Mouse (Mus musculus) spleen, adult 18-20 months (tissue): ENCODE data around the gene Sept9.

Experiments
- DNase-seq, 2 experiments: peaks; one replicate each; pipeline ENCODE4 v3.0.0; 2022; ENCODE audit warnings: mixed read lengths in 2 of 2

The Sept9 gene

GRCm38 (mm10) chr11:117199282-117200175 is at the start of gene Sept9:
Gene Sept9 (plus strand): TSS chr11:117199661.
- DNase-seq = peak in 1 of 2 experiments; percentile 6

DNA sequence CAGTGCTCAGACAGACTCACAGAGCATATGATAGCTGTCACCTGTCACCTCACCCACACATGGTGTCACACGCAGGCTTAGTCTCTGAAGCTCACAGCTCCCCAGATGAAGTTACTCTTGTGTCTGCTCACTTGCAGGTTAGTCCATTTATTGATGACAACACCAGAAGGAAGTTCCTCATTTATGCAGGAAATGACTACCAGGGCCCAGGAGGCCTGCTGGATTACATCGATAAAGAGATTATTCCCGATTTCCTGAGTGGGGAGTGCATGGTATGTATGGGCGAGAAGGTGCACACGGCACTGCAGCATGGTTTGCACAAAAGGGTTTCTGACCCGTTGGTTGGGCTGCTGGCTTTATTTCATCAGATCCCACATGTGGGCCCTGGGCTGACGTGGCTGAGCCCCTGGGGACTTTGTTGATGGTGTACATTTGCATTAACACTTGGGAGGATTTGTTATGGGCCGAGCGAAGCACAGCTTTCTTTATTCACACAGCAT is 48.9 kb upstream of the Sept9 start:
- DNase-seq = no peak

DNA sequence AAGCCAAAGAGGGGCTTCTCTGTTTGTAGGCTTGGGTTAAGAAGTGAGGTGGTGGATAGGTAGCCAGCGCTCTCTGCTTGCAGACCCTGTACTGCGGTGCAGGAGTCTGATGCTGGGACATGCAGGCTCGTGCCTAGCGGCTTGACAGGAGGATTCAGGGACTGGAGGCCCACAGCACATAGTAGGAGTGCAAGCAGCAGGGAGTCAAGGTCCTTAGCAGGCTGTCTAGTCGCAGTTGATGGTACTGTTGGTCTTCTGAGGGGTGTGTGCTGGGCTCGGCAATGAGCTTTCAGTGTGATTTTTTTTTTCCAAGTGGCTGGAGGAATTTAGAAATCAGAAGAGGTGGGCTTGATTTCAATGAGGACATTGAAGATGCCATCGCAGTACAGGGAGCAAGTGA is 48.0 kb upstream of the Sept9 start:
- no peak for DNase-seq

- no peak for DNase-seq
These were observed 46.9 kb upstream of the Sept9 start for GRCm38 (mm10) chr11:117152541-117152940.

DNA sequence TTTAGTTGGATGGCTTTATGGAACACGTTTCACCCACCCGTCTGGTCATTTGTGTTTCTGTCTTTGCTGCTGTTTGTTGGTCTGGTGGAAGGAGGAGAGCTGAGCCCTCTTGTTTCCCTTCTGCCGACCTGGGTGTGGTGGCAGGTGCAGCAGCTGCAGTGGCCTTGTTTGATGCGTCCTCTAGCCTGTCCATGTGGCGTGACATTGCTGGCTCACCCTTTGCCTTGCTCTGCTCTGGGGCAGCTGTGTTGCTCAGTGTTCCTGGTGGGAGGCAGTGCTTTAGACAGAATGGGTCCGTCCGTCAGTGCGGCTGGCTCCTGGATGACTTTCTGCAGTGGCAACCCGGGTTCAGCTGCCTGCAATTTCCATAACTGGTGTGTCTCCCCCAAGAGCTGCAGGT is 45.9 kb upstream of the Sept9 start:
- DNase-seq = no peak

DNA sequence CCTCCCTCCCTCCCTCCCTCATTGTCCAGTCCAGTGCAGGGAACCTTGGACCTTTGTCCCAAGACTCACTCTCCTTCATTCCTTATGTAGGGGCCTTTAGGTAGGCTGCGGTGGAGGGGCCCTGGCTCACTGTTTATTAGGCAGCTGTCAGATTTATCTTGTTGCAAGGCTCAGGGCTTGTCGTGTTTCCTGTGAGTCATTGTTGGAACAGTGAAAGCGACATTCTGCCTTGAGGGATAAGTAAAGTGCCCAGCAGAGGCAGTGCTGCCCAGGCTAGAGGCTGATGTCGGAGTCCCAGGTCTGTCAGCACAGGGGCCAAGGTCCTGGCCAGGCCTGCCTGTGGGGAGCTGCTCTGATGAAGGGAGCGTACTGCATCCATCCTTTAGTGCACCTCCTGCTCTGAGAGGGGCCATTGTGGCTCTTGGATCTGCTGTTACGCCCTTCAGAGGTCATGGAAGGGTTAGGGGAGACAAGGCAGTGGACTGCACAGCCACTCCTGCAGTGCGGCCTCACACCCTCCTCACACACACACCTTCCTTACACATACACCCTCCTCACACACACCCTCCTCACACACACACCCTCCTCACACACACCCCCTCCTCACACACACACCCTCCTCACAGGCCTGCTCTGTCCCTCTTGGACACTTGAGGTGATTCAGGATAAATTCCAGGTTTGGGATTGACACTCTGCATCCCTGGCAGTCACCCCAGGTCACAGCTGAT is 45.2 kb upstream of the Sept9 start:
- no peak for DNase-seq

DNA sequence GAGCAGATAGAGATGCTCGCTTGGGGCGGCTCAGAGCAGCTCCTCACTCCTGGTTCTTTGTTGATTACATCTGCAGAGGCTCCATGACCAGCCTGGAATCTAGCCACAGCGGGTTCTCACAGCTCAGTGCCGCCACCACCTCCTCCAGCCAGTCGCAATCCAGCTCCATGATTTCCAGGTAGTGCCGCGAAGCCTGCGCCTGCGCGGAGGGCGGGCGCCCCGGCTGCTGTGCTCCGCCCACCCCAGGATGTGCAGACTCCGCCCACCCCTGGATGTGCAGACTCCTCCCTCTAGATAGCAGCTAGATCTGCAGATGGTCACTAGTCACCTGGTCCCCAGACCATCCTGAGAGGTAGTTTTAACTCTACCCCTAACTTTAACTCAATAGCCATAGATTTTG is 42.7 kb upstream of the Sept9 start:
- no peak for DNase-seq

- DNase-seq = no peak
These were observed 41.1 kb upstream of the Sept9 start for GRCm38 (mm10) chr11:117158343-117158742.

DNA sequence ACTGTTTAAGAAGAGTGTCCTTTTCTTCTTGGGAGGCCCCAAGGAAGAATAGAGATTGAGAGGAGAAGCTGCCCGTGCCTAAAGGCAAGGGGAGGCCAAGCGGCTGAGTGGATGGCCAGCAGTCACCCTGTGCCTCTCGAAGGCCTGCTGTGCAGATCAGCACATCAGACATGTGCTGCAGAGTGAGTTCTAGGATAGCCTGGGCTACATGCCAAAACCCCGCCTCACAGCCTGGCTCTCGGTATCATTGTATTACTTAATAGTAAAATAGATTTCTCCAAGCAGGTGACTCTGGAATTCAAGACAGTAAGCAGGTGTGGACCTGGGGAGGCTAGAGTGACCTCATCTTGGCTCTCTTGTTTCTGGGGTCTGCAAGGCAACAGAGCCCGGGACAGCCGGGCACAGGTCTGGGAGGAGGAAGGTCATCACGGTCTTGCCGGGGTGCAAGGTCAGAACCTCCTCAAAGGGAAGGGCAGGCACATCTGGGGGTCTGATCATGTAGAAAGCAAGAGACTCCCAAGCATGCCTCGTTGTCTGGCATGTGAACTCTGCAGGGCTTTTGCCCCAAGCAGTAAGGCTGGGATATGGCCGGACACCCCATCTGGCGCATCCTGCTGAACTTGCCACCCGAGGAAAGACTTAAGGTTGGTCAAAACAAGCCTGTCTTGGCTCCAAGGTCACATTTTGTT is 40.1 kb upstream of the Sept9 start:
- DNase-seq = no peak

GRCm38 (mm10) chr11:117159946-117160307 is 39.5 kb upstream of the Sept9 start:
- no peak for DNase-seq

DNA sequence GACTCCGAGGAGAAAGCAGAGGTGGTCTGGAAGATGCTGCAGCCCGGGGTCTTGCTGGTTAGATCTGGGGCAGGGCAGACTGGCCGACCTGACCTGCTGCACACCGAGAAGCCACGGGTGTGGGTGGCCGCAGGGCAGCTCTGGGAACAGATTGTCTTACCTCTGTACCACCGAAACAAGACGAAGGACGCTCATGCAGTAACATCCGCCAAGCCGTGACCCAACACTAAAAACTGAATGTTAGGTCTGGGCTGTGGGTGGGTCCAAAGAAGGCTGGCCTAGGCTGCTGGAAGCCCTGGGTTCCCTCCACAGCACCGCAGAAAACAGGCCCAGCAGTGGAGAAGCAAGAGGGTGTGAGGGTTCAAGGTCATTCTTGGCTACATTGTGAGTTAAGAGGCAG is 38.7 kb upstream of the Sept9 start:
- DNase-seq = no peak

DNA sequence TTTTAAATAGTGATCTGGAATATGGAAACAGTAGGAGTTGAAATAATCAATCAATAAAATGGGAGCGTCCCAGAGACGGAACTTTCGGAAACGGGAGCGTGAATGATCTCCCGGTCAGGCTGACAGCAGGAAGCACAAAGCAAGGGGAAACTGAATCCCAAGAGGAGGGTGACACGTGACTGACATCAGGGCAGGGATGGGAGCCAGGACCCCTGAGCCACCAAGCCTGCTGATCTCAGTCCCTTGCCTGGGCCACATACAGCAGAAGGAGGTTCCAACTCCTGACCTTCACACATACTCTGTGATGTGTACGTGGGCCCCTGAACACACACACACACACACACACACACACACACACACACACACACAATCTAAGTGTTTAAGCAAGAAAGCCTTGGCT is 37.9 kb upstream of the Sept9 start:
- DNase-seq = no peak

DNA sequence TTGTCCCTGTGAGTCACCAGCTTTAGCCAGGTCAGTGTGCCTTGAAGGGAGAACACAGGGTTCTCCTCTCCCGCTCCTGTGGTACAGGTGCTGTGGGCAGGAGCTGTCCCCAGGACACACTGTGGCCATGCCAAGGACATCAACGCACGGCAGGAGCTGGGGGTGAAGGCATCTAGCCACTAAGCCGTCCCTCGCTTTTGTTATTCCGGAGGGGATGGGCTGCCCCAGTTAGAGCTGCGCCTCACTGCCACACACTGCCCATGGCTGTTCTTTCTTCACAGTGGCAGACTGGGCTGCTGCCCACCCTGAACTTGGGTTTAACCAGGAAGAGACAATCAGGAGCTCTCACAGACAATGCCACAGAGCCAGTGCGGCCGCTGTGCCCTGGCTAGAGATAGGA is 36.4 kb upstream of the Sept9 start:
- no peak for DNase-seq

DNA sequence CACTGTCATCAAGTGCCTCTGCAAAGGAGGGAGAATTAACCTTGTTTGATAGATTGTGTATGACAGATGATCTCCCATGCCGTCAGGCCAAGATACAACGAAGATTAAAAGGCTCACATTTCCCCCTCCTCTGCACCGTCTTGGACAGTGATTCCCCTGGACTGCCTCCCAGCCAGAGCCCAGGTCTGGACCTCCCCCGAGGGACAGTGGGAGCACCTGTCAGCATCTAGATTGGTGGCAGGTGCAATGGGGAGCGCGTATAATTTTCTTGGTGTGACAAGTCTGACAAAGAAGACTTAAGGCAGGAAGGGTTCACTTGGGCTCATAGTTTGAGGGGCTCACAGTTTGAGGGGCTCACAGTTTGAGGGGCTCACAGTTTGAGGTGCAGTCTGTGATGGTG is 35.7 kb upstream of the Sept9 start:
- DNase-seq = no peak

DNA sequence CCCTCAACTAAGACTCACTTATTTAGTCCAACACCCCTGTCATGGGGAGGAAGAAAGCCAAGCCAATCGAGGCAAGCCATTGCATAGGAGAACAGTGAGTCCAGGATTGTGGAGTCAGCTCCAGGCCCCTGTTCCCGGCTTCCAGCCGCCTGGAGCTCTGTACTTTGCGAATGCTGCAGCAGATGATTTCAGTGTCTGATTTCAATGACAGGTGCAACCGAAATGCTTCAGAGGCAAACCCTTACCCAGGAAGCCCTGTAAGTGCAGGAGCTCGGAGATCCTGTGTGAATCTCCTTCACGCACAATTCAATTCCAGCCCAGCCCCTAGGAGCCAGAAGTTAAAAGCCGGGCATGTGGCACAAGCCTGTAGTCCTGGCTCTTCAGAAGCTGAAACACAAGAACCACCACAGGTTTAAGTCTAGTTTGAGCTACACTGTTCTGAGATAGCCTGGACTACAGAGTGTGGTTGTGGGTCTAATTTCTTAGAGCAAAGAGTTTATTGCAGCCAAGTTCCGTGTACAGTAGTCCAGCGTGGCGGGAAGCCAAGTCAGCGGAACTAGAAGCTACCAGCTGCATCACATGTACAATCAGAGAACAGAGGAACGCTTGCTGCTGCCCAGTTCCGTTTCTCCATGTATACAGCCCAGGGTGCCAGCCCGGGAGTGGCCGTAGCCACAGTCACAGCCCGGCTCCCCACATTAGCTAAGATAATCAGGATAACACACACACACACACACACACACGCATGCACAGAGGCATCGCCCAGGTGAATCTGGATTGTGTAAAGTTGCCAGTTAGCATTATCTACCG is 31.0 kb upstream of the Sept9 start:
- no peak for DNase-seq

DNA sequence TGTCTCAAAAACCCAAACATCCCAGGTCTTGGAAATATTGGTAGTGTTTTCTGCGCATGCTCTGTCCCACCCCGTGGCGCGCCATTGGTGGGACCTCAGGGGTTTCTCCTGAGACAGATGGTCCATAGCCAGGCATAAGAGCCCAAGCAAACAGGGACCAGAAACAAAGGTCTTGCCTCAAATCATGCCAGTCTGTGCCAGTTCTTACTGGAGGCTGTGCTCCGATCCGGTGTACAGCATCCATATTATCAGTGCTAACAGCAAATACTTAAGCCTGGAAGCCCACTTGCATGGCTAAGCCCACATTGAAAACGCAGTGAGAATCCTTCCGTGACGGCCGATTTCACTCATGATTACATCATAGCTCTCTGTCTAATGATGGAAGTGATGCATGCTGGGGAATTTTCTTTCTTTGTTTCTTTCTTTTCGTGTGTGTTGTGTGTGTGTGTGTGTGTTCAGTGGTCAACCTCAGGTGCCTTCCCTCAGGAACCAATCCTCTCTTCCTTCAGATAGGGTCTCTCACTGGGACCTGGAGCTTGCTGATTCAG is 30.3 kb upstream of the Sept9 start:
- DNase-seq = no peak

DNA sequence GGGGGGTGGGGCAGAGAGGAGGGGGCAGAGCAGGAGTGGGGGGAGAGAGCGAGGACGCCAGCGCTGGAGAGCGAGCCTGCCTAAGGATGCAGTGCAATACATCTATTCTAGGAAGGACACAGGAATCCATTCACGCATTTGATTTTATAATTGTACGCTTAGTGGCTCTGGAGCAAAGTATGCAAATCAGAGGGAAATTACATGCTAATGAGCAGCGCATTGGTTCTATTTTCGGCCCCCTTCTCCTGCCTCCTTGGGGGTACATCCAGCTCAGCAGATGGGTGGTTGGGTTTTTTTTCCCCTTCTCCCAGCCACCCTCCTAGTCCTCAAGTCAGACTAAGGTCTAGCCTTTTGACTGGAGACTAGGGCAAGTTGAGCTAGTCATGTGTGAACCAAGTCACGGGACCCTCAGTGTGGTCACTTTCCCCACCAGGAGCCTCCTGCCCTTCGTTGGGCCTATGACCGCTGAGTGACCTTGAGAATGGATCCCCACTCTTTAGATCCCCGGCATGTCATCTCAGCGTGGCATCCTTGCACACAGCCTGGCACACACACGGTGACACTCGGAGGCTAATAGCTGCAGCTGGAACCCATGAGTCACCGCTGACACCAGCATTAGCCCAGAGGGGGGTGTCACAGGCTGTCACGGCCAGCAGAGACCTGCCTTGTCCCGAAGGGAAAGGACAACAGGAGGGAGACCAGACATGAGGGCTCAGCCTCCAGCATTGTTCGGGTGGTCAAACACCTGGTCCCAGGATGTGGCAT is 29.5 kb upstream of the Sept9 start:
- no peak for DNase-seq

GRCm38 (mm10) chr11:117174098-117174892 is 25.2 kb upstream of the Sept9 start:
- DNase-seq = no peak

DNA sequence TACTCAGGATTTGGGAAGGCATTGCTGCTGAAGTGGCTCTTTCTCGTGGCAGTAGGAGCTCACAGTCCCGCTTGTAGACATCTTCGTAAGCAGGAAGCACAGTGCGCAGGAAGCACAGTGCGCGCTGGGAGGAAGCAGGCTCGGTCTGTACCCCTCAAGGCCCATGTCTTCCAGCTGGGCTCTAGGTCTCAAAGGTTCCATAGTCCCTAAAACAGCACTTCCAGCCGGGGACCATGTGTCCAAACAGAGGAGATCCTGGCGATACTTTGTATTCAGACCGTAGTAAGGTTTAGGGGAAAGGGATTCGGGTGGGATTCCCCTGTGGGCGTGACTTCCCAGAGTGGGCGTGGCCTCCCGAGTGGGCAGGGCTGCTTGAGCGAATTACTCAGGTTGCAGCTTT is 24.5 kb upstream of the Sept9 start:
- DNase-seq = peak; percentile 55 to 74

- no peak for DNase-seq
These were observed 24.0 kb upstream of the Sept9 start for GRCm38 (mm10) chr11:117175472-117175871.

DNA sequence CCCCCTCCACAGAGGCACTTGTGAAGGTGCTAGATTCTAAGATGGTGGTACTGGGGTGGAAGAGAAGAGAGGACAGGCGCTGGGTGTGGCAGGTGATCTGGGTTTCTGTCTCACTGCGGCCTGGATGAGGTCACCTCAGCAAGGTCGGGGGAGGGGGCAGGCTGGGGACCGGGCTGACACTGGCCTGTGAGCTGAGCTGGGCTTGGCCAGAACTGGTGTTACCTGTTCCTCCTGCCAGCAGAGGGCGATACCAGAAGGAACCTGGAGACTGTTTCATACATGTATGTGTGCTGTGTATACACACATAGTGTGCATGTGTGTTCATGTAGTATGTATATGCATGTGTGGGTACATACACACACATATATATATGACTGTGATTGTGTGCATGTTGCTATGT is 23.2 kb upstream of the Sept9 start:
- peak; percentile 24 to 36 for DNase-seq
